Mouse (Mus musculus): Measurements from ENCODE around the gene Gramd1b. TPM values are rescaled to one million over a fixed set of nuclear protein-coding genes. Genes with fewer than 3 reads are reported as not detected.

Gramd1b gene
- polyA plus RNA-seq, 1 experiment from 2014 or later, result 2.7 TPM

GRCm38 (mm10) chr9:40449610-40450416, 81.4 kb downstream of the Gramd1b start:
- no peaks in the 10 kb centered on the region for H3K9me3 ChIP-seq (ENCODE audit: low read depth, low read length)
- no peak for DNase-seq
- H3K36me3 ChIP-seq (ENCODE audit: insufficient read depth), result no peaks in the 10 kb centered on the region
- no peak for TF ChIP-seq CTCF (IDR thresholded peaks at IDR 0.05; ENCODE audit: low read depth)
- H3K4me1 ChIP-seq (ENCODE audit: insufficient read depth), result no peaks in the 10 kb centered on the region
- WGBS, result 53% methylated on average over 10 of the region's 10 CpGs
- H3K4me2 ChIP-seq, result no peak overlapping the region
- no peak overlapping the region for H3K9ac ChIP-seq
- ATAC-seq (ENCODE audit: insufficient read depth), result no peak
- H3K27ac ChIP-seq (ENCODE audit: low read depth), result no peak overlapping the region
- H3K4me3 ChIP-seq (ENCODE audit: low read depth, low read length), result no peak overlapping the region
- H3K27me3 ChIP-seq (ENCODE audit: insufficient read depth, low read length), result no peaks in the 10 kb centered on the region

DNA sequence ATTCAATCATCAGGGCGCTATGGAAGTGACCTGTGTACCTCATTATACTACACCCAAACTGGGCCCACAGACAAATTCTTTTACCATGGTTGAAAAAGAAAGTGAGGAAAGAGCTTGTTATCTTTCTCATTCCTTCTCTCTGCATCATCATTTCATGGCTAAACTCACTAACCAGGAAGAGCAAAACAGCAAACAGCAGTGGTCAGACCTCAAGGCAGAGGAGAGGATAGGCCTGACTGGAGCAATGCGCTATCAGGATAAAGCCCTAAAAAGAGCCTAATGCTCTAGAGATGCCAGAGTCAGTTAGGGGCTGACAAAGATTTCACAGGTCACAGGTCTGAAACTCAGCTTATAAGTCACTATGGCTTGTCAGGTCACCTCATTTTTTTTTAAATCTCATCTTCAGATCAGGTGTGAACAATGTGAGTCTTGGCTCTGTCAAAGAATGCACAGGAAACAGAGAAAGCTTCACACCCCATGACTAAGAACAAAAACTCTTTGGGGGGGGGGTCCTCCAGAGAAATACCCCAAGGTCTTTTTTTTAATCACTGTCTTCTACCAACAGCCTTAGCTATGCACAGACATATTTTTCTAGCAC, 82.4 kb downstream of the Gramd1b start:
- 79% methylated on average over 2 of the region's 2 CpGs for WGBS
- DNase-seq (no peak), ATAC-seq (ENCODE audit: insufficient read depth) (no peak)
- Histone ChIP-seq H3K36me3 (ENCODE audit: insufficient read depth) (no peaks in the 10 kb centered on the region), H3K27ac (ENCODE audit: low read depth) (no peak overlapping the region), H3K4me3 (ENCODE audit: low read depth, low read length) (no peak overlapping the region), H3K4me2 (no peak overlapping the region), H3K9me3 (ENCODE audit: low read depth, low read length) (no peaks in the 10 kb centered on the region), H3K4me1 (ENCODE audit: insufficient read depth) (no peaks in the 10 kb centered on the region), H3K9ac (no peak overlapping the region), H3K27me3 (ENCODE audit: insufficient read depth, low read length) (no peaks in the 10 kb centered on the region)
- no peak for TF ChIP-seq CTCF (IDR thresholded peaks at IDR 0.05; ENCODE audit: low read depth)

DNA sequence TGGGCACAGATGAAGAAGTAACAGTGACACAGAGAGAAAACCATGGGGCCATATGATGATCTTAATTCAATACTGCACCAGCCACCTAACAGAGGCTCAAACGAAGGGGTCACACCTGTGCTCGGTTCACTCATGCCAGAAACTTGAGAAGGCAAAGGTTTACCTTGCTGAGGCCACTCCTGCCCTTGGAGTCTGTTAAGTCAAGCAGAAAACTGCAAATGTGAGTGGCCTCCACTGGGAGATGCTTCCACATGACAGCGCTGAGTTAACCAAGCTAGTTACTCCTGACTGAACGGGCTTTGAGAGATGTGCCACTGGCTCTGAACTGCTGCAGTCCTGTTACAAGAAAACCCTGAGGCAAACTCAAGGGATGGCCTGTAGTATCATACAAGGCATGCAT, 83.9 kb downstream of the Gramd1b start:
- Histone ChIP-seq H3K4me3 (ENCODE audit: low read depth, low read length) (no peak overlapping the region), H3K27ac (ENCODE audit: low read depth) (no peak overlapping the region), H3K9me3 (ENCODE audit: low read depth, low read length) (no peaks in the 10 kb centered on the region), H3K9ac (no peak overlapping the region), H3K36me3 (ENCODE audit: insufficient read depth) (no peaks in the 10 kb centered on the region), H3K4me2 (no peak overlapping the region), H3K27me3 (ENCODE audit: insufficient read depth, low read length) (no peaks in the 10 kb centered on the region), H3K4me1 (ENCODE audit: insufficient read depth) (no peaks in the 10 kb centered on the region)
- DNase-seq (no peak), ATAC-seq (ENCODE audit: insufficient read depth) (no peak)
- 71% methylated on average over 4 of the region's 4 CpGs for WGBS
- no peak for TF ChIP-seq CTCF (IDR thresholded peaks at IDR 0.05; ENCODE audit: low read depth)

- DNase-seq (no peak), ATAC-seq (ENCODE audit: insufficient read depth) (no peak)
- no peaks in the 10 kb centered on the region for H3K36me3 ChIP-seq (ENCODE audit: insufficient read depth)
- no peak for TF ChIP-seq CTCF (IDR thresholded peaks at IDR 0.05; ENCODE audit: low read depth)
- no peak overlapping the region for H3K27ac ChIP-seq (ENCODE audit: low read depth)
- H3K9me3 ChIP-seq (ENCODE audit: low read depth, low read length), result no peaks in the 10 kb centered on the region
- H3K4me3 ChIP-seq (ENCODE audit: low read depth, low read length), result no peak overlapping the region
- no peaks in the 10 kb centered on the region for H3K4me1 ChIP-seq (ENCODE audit: insufficient read depth)
- H3K4me2 ChIP-seq, result no peak overlapping the region
- no peaks in the 10 kb centered on the region for H3K27me3 ChIP-seq (ENCODE audit: insufficient read depth, low read length)
- no peak overlapping the region for H3K9ac ChIP-seq
- WGBS, result 74% methylated on average over 6 of the region's 6 CpGs
Measured at GRCm38 (mm10) chr9:40444961-40445360, 86.2 kb downstream of the Gramd1b start.

- no peaks in the 10 kb centered on the region for H3K27me3 ChIP-seq (ENCODE audit: insufficient read depth, low read length)
- H3K4me2 ChIP-seq, result no peak overlapping the region
- ATAC-seq (ENCODE audit: insufficient read depth) (no peak), DNase-seq (no peak)
- TF ChIP-seq CTCF (IDR thresholded peaks at IDR 0.05; ENCODE audit: low read depth), result no peak
- no peaks in the 10 kb centered on the region for H3K36me3 ChIP-seq (ENCODE audit: insufficient read depth)
- no peaks in the 10 kb centered on the region for H3K4me1 ChIP-seq (ENCODE audit: insufficient read depth)
- H3K27ac ChIP-seq (ENCODE audit: low read depth), result no peak overlapping the region
- H3K9me3 ChIP-seq (ENCODE audit: low read depth, low read length), result no peaks in the 10 kb centered on the region
- H3K4me3 ChIP-seq (ENCODE audit: low read depth, low read length), result no peak overlapping the region
- 55% methylated on average over 5 of the region's 5 CpGs for WGBS
- H3K9ac ChIP-seq, result no peak overlapping the region
Measured at GRCm38 (mm10) chr9:40442784-40443183, 88.4 kb downstream of the Gramd1b start.

- H3K9me3 ChIP-seq (ENCODE audit: low read depth, low read length), result no peaks in the 10 kb centered on the region
- no peaks in the 10 kb centered on the region for H3K27me3 ChIP-seq (ENCODE audit: insufficient read depth, low read length)
- WGBS, result 79% methylated on average over 8 of the region's 8 CpGs
- H3K4me2 ChIP-seq, result no peak overlapping the region
- no peak overlapping the region for H3K27ac ChIP-seq (ENCODE audit: low read depth)
- no peak overlapping the region for H3K9ac ChIP-seq
- no peaks in the 10 kb centered on the region for H3K4me1 ChIP-seq (ENCODE audit: insufficient read depth)
- no peak for DNase-seq
- ATAC-seq (ENCODE audit: insufficient read depth), result no peak
- no peaks in the 10 kb centered on the region for H3K36me3 ChIP-seq (ENCODE audit: insufficient read depth)
- H3K4me3 ChIP-seq (ENCODE audit: low read depth, low read length), result no peak overlapping the region
- TF ChIP-seq CTCF (IDR thresholded peaks at IDR 0.05; ENCODE audit: low read depth), result no peak
Measured at GRCm38 (mm10) chr9:40439973-40440687, 91.1 kb downstream of the Gramd1b start.
